Mouse (Mus musculus): Measurements from ENCODE around the gene Oxsm. TPM values are rescaled to one million over a fixed set of nuclear protein-coding genes. Genes with fewer than 3 reads are reported as not detected.

Gene Oxsm
- total and polyA plus RNA-seq, 2 experiments: 13.3 to 19.6 TPM

DNA sequence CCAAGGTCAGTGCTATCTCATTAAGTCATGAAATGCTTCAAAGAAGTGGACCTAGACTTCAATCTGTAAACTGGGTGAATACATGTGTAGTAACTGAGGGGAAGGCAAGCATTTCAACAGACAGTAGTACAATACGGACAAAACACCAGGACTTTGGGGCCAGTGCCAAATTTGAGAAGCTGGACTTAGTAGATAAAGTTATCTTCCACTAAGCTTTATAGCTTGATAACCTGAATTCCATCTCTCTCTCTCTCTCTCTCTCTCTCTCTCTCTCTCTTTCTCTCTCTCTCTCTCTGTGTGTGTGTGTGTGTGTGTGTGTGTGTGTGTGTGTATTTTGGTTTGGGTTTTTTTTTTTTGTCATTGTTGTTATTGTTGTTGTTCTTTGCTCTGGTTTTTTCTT is 4.5 kb downstream of the Oxsm start:
- H3K4me1 ChIP-seq (ENCODE audit: control insufficient read depth, insufficient read depth, low read length): peaks cover 16% of the 10 kb centered on the region
- no peak overlapping the region; the same call in 1 of the 2 replicates for H3K27ac ChIP-seq (replicated peaks; ENCODE audit: insufficient read depth, low read depth, low read length)
- peak; percentile 78 for DNase-seq (ENCODE audit: extremely low read depth, low read depth, low spot score)
- no peak for TF ChIP-seq CTCF (IDR thresholded peaks at IDR 0.05; ENCODE audit: low read depth, low read length)
- 0 out of 2 replicates have a peak, but pooled peaks cover 3% of the 10 kb centered on the region for H3K79me2 ChIP-seq (ENCODE audit: control insufficient read depth, insufficient read depth, low read length)
- no peak overlapping the region for H3K9ac ChIP-seq (ENCODE audit: low read depth, low read length)
- H3K36me3 ChIP-seq (ENCODE audit: control insufficient read depth, insufficient read depth, low read length): peaks cover 5% of the 10 kb centered on the region; the same call in 1 of the 2 replicates
- H3K4me3 ChIP-seq (ENCODE audit: insufficient read depth, low read depth, low read length): no peak overlapping the region
- no peaks in the 10 kb centered on the region for H3K27me3 ChIP-seq (ENCODE audit: control insufficient read depth, insufficient read depth, low read length)
- 13% methylated on average over 1 of the region's 1 CpGs for WGBS

DNA sequence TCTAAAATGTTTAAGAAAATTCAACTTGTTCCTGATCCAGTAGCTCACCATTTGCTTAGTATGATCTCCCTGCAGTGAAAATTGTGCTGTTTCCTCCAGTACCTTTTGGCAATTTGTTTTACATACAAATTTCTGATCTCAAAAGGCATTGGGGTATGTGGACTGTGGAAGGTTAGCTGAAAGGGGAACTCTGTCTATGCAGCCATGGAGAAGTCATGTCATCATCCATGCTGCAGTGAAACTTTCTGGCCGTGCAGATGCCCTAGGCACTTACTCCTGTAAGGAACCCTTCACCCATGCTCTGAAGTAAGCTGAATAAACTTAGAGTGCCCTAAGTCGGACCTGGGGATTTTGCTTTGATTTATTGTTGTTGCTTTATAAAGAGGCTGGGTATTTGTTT is 5.2 kb downstream of the Oxsm start:
- WGBS: 46% methylated on average over 2 of the region's 2 CpGs
- Histone ChIP-seq H3K9ac (ENCODE audit: low read depth, low read length) (0 out of 2 replicates have a peak overlapping the region, but pooled peaks have one; percentile 49), H3K27ac (replicated peaks; ENCODE audit: insufficient read depth, low read depth, low read length) (peak overlapping the region; percentile 60), H3K4me3 (ENCODE audit: insufficient read depth, low read depth, low read length) (peak overlapping the region; percentile 19; the same call in 1 of the 2 replicates), H3K36me3 (ENCODE audit: control insufficient read depth, insufficient read depth, low read length) (peaks cover 7% of the 10 kb centered on the region; the same call in 1 of the 2 replicates), H3K79me2 (ENCODE audit: control insufficient read depth, insufficient read depth, low read length) (no peaks in the 10 kb centered on the region), H3K4me1 (ENCODE audit: control insufficient read depth, insufficient read depth, low read length) (peaks cover 13% of the 10 kb centered on the region), H3K27me3 (ENCODE audit: control insufficient read depth, insufficient read depth, low read length) (no peaks in the 10 kb centered on the region)
- DNase-seq (ENCODE audit: extremely low read depth, low read depth, low spot score): peak; percentile 34
- TF ChIP-seq POLR2A (IDR thresholded peaks at IDR 0.05; ENCODE audit: extremely low read depth, insufficient read depth, low read length): no peak
- no peak for TF ChIP-seq CTCF (IDR thresholded peaks at IDR 0.05; ENCODE audit: low read depth, low read length)

DNA sequence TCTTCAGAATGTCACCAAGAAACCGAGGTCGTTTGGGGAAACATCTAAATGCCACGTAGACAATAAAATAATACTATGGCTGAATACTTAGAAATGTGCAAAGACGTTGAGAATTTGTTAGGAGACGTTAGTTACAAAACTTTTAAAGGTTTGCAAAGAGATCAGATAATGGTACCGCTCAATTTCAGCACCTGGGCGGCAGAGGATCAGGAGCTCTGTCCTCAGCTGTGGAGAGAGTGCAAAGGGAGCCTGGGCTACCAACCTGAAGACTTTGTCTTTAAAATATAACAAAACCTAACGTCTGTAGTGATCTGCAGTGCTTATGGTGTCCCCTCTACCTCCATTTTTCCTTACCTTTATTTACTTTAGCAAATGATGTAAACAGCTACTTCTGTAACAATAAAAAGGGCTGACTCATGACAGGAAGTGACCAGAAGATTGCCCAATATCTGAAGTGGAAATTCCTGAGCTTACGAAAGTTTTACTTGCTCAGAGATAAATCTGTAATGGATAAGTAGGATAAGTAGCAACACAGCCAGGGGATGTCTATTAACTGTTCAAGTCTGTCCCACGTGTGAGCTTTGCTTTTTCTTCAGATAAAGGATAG is 5.9 kb downstream of the Oxsm start:
- H3K4me3 ChIP-seq (ENCODE audit: insufficient read depth, low read depth, low read length): peak overlapping the region; percentile 67
- peaks cover 13% of the 10 kb centered on the region for H3K4me1 ChIP-seq (ENCODE audit: control insufficient read depth, insufficient read depth, low read length)
- no peaks in the 10 kb centered on the region for H3K79me2 ChIP-seq (ENCODE audit: control insufficient read depth, insufficient read depth, low read length)
- no peak for TF ChIP-seq POLR2A (IDR thresholded peaks at IDR 0.05; ENCODE audit: extremely low read depth, insufficient read depth, low read length)
- TF ChIP-seq CTCF (IDR thresholded peaks at IDR 0.05; ENCODE audit: low read depth, low read length): no peak
- H3K27ac ChIP-seq (replicated peaks; ENCODE audit: insufficient read depth, low read depth, low read length): peak overlapping the region; percentile 87
- WGBS: 2% methylated on average over 10 of the region's 10 CpGs
- H3K36me3 ChIP-seq (ENCODE audit: control insufficient read depth, insufficient read depth, low read length): peaks cover 7% of the 10 kb centered on the region; the same call in 1 of the 2 replicates
- DNase-seq (ENCODE audit: extremely low read depth, low read depth, low spot score): peak; percentile 98
- peak overlapping the region; percentile 81 for H3K9ac ChIP-seq (ENCODE audit: low read depth, low read length)
- no peaks in the 10 kb centered on the region for H3K27me3 ChIP-seq (ENCODE audit: control insufficient read depth, insufficient read depth, low read length)

DNA sequence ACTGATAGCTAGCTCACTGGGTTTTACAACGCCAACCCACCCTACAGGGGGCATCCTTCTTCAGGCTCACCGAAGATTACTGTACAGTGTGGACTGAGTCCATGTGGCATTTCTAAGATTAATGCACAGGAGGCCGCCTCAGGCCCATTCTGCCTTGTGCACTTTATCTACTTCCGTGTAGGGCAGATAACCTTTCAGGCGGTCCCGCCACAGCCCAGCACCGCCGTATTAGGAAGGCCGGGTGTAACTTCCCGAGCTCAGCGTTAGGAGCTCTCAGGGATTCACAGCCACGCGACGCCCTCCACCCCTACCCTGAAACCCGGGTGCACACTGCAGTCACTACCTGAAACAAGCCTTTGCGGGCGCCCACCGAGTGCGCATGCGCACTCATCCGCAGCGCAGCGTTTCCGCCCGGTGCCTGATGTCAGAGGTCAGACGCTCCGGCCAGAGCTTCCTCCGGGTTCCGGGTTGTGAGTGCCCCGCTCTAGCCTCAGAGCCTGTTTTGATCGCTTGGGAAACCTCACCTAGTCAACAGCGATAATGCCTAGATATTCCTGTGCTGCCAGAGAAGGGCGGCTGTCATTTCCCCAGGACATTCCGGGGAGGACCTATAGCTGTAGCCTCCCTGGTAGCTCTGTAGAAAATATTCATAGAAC is 6.5 kb downstream of the Oxsm start:
- H3K27ac ChIP-seq (replicated peaks; ENCODE audit: insufficient read depth, low read depth, low read length): peak overlapping the region; percentile 87
- peaks cover 7% of the 10 kb centered on the region; the same call in 1 of the 2 replicates for H3K36me3 ChIP-seq (ENCODE audit: control insufficient read depth, insufficient read depth, low read length)
- no peak for TF ChIP-seq CTCF (IDR thresholded peaks at IDR 0.05; ENCODE audit: low read depth, low read length)
- TF ChIP-seq POLR2A (IDR thresholded peaks at IDR 0.05; ENCODE audit: extremely low read depth, insufficient read depth, low read length): peak; percentile 84
- peak overlapping the region; percentile 67 for H3K4me3 ChIP-seq (ENCODE audit: insufficient read depth, low read depth, low read length)
- H3K4me1 ChIP-seq (ENCODE audit: control insufficient read depth, insufficient read depth, low read length): peaks cover 13% of the 10 kb centered on the region
- 1% methylated on average over 34 of the region's 34 CpGs for WGBS
- DNase-seq (ENCODE audit: extremely low read depth, low read depth, low spot score): peak; percentile 80
- peak overlapping the region; percentile 81 for H3K9ac ChIP-seq (ENCODE audit: low read depth, low read length)
- no peaks in the 10 kb centered on the region for H3K79me2 ChIP-seq (ENCODE audit: control insufficient read depth, insufficient read depth, low read length)
- no peaks in the 10 kb centered on the region for H3K27me3 ChIP-seq (ENCODE audit: control insufficient read depth, insufficient read depth, low read length)

DNA sequence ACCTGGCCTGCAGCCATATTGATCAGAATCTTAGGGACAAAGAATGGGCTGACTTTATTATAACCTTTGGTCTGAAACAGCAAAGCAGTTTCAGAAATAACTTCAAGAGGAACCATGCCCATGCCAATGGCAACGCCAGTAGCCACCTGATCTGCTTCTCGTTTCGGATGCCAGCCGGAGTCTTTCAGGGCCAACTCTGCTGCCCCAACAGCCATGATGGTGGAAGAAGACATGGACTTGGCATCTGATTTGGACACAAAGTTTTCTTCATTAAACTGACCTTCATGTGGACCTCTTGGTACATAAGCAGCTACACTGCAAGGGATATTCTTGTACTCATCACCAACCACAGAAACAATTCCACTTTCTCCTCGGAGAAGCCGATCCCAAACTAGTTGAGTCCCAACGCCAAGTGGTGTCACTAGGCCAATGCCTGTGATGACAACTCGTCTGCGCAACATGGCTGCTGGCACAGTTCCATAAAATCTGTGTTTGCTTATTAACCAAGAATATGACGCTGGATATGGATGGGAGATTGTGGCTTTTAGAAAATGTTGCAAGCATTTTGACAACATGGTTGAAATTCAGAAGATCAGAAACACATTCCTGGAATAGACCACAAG is 7.3 kb downstream of the Oxsm start:
- TF ChIP-seq CTCF (IDR thresholded peaks at IDR 0.05; ENCODE audit: low read depth, low read length): no peak
- TF ChIP-seq POLR2A (IDR thresholded peaks at IDR 0.05; ENCODE audit: extremely low read depth, insufficient read depth, low read length): no peak
- H3K79me2 ChIP-seq (ENCODE audit: control insufficient read depth, insufficient read depth, low read length): no peaks in the 10 kb centered on the region
- H3K27me3 ChIP-seq (ENCODE audit: control insufficient read depth, insufficient read depth, low read length): no peaks in the 10 kb centered on the region
- H3K36me3 ChIP-seq (ENCODE audit: control insufficient read depth, insufficient read depth, low read length): peaks cover 7% of the 10 kb centered on the region; the same call in 1 of the 2 replicates
- H3K9ac ChIP-seq (ENCODE audit: low read depth, low read length): no peak overlapping the region
- 30% methylated on average over 10 of the region's 10 CpGs for WGBS
- peak overlapping the region; percentile 87 for H3K27ac ChIP-seq (replicated peaks; ENCODE audit: insufficient read depth, low read depth, low read length)
- peaks cover 12% of the 10 kb centered on the region for H3K4me1 ChIP-seq (ENCODE audit: control insufficient read depth, insufficient read depth, low read length)
- H3K4me3 ChIP-seq (ENCODE audit: insufficient read depth, low read depth, low read length): peak overlapping the region; percentile 67; the same call in 1 of the 2 replicates
- DNase-seq (ENCODE audit: extremely low read depth, low read depth, low spot score): peak; percentile 90

Measured in liver, adult 2 months (tissue).